Mouse (Mus musculus) left cerebral cortex, adult 2 months (tissue): ENCODE measurements around the gene Wdr19. TPM values are rescaled to one million over a fixed set of nuclear protein-coding genes. Genes with fewer than 3 reads are reported as not detected.

ENCODE experiments used
- DNase-seq, 2 experiments: peaks; one replicate each; pipeline ENCODE4 v3.0.0; 2021 to 2022; ENCODE audit warnings: low spot score in 2 of 2, mixed read lengths in 1 of 2; ENCODE audit errors: extremely low spot score in 1 of 2
- H3K27ac ChIP-seq: fragments of 200-600 bp; 2 replicates; pipeline ENCODE4 v1.8.1; 2022
- H3K4me3 ChIP-seq: fragments of 200-600 bp; 2 replicates; pipeline ENCODE4 v1.8.1; 2022
- CTCF ChIP-seq: fragments of 200-600 bp; IDR thresholded peaks from 2 replicates; pipeline ENCODE4 v1.8.1; 2022; ENCODE audit warnings: antibody characterized with exemption, mild to moderate bottlenecking, moderate library complexity
- intact Hi-C: fragments of 180-260 bp; cut with DNase I; formaldehyde crosslinking; loops from one replicate; pipeline ENCODE4 v1.15.1; 2025
- long read RNA-seq, 2 experiments: library from polyadenylated mRNA; stranded (forward); transcript quantifications; one replicate each; pipeline ENCODE4 v2.0.0; 2021; ENCODE audit warnings: borderline mapping rate in 2 of 2
- total RNA-seq, 2 experiments: library from RNA; stranded (reverse); gene quantifications; 2 replicates each; pipeline ENCODE4 v1.2.3; 2021

The Wdr19 gene
- total RNA-seq, result 10 to 100 TPM; 20.1 to 21.5 TPM
- long read RNA-seq, experiment 1, full-length matches to known transcripts, result 10 of 24 reads
- long read RNA-seq, experiment 1, partial matches to known transcripts, result 6 of 24 reads
- long read RNA-seq, experiment 1, other reads (novel, unspliced or antisense), result 8 of 24 reads
- long read RNA-seq, experiment 2, full-length matches to known transcripts, result 6 of 10 reads
- long read RNA-seq, experiment 2, partial matches to known transcripts, result 1 of 10 reads
- long read RNA-seq, experiment 2, other reads (novel, unspliced or antisense), result 3 of 10 reads

DNA sequence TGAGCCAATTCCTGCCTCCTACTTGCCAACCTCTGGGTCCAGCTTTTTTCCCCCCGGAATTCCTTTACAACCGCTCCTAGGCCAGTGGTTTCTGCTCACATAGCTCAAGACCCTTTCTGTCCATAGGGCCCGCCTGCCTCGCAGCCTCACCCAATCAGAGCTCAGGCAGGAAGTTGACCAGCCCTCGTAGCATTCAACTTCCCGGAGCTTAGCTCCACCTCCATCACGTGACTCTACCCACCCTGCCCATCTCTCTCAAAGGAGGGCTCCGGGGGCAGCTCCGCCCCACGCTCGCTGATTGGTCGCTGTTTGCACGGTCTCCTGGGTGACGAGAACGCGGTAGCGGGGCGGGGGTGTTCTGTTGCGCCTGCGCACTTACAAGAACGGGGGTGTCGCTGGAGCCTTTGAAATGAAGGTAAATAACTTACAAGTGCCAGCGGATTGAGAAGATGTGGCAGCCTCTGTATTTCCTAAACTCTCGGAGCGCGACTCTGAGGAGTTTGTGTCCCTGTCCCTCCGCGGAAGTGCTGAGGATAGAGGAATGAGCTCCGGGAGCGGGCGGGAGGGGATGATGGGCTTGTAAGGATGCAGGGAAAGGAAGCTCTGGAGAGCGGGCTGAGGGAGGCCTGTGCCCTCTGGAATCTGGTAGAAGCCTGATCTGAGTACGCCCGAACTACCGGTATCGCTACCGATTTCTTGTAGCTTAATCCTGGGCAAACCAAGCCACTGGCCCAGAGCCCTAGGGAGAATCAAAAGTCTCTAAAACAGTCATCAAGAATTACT, at the start of gene Wdr19:
TSS of gene Wdr19 (plus strand) at position 351 of the 783 bp plus-strand sequence.
- peak; percentile 96 to 99 for DNase-seq
- peak within 1 kb of the TSS; percentile 93 for H3K27ac ChIP-seq
- H3K4me3 ChIP-seq, result peak within 1 kb of the TSS; percentile 59
- no peak for TF ChIP-seq CTCF
- intact Hi-C loops, result loop anchor here (2.0 kb wide), 1 partner anchor 25 kb away; no protein-coding TSS in a partner anchor

DNA sequence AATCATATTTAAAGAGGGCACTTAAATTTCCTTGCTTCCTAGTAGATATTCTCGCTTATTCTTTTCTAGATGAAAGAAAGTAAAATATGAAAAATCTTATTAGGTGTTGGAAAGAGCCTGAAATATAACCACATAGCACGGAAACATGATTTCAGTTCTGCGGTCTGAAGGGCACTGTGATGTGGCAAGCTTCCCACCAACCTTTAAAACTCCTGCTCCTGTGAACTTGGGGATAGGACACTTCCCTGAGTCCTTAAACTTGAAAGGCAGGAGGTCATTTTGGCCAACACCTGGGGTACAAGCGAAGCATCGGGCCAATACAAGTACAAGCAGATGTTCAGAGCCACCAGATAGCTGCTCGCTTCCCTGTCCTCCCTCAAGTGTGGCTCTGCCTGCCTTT, 49.8 kb upstream of the Wdr19 start:
- TF ChIP-seq CTCF, result no peak
- DNase-seq, result no peak
- no peak overlapping the region for H3K27ac ChIP-seq
- intact Hi-C loops, result no loop called here
- H3K4me3 ChIP-seq, result no peak overlapping the region

DNA sequence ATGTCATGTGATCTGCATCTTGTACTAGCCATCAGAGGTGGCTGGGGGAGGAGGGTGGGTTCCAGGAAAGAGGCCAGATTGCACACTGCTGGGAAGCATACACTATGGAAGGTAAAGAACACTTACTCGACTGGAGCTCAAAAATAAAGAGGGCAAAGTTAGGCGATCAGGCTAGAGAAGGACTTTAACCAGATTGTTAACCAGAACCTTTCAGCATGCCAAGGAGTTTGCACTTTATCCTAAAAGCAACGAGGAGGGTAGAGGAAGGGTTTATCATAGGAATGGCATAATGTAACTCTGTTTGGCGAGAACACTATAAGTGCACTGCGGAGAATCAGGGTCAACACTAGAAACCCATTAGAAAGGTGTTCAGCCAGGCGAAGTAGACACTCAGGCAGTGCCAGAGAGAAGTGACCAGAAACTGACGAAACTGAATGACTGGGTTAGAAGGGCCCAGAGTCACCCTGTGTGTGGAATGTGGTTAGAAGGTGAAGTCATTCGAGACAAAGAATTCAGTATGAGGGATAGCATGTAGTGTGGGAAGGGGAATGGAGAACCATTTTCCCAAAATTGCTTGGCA, 49.0 kb upstream of the Wdr19 start:
- H3K4me3 ChIP-seq, result no peak overlapping the region

DNA sequence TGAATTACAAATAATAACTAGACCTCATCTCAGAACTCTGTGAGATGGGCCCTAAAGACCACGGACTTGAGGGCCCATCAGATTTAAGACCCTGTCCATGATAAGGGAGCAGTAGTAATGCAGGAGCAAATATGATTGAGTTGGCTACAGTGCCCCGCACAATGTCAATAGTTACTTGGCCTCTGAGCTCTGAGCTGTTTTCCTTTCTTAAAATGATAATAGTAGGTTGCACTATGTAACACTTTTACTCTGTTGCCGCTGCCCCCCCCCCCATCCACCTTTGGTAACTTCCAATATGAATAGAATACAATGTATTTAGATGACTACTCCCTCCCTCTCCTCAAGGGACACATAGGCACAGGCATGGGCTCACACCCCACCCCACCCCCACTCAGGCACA, 48.2 kb upstream of the Wdr19 start:
- TF ChIP-seq CTCF, result no peak
- no peak overlapping the region for H3K27ac ChIP-seq
- DNase-seq, result no peak
- intact Hi-C loops, result no loop called here
- H3K4me3 ChIP-seq, result no peak overlapping the region

More for the DNA sequence above, 49.0 kb upstream of the Wdr19 start:
- intact Hi-C loops, result no loop called here
- no peak overlapping the region for H3K27ac ChIP-seq
- TF ChIP-seq CTCF, result no peak
- DNase-seq, result no peak

DNA sequence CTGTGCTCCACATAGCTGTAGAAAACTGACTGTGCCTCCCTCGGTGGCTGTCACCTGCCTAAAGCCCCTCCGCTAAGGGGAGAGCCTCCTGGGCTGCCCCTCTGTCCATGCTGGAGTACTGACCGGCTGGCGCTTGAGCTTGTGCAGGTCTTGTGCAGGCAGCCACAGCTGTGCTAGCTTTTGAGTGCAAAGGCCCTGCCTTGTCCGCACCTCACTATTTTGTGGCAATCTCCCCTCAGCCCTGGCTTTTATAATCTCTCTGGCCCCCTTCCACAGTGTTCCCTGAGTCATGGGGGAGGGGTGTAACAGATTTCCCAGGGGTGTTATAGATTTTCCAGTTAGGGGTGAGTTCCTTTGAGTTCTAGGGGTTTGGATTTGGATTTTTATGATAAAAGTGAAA, 47.7 kb upstream of the Wdr19 start:
- intact Hi-C loops, result no loop called here
- no peak overlapping the region for H3K4me3 ChIP-seq
- no peak for DNase-seq
- TF ChIP-seq CTCF, result no peak
- no peak overlapping the region for H3K27ac ChIP-seq

DNA sequence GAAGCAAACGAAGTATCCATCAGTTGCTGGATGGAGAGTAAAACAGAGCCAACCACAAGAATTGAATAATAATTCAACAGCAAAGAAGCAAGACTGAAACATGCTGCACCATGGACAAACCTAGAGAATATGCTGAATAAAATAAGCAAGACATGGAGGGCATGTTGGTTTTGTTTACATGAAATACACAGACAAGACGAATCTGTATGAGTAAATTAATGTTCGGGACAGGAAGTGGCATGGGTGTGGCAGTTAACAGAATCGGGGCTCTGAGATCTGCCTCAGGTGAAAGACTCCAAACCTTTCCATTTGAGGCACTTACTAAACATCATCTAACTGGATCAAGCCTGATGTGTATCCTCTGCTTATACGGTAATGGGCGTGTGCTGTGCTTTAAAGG, 45.2 kb upstream of the Wdr19 start:
- DNase-seq, result no peak
- intact Hi-C loops, result no loop called here
- TF ChIP-seq CTCF, result no peak
- Histone ChIP-seq H3K4me3 (no peak overlapping the region), H3K27ac (no peak overlapping the region)

DNA sequence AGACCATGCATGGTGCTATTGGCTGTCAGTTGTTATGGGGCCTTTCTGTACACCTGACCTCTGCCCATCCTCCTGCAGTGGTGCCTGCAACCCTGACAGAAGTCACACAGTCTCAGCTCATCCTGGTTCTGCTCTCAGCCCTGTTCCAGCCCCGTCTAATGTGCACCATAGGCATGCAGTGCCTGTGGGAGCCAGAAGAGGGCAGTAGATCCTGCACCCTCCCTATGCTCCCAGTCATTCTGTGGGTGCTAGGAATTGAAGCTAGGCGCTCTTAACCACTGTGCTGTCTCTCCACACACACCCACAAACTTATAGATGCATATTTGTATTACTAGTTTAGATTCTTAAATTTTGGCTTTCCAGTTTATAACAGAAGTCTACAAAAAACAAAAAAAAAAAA, 42.6 kb upstream of the Wdr19 start:
- Histone ChIP-seq H3K4me3 (no peak overlapping the region), H3K27ac (no peak overlapping the region)
- TF ChIP-seq CTCF, result peak; percentile 50
- intact Hi-C loops, result no loop called here
- DNase-seq, result no peak

DNA sequence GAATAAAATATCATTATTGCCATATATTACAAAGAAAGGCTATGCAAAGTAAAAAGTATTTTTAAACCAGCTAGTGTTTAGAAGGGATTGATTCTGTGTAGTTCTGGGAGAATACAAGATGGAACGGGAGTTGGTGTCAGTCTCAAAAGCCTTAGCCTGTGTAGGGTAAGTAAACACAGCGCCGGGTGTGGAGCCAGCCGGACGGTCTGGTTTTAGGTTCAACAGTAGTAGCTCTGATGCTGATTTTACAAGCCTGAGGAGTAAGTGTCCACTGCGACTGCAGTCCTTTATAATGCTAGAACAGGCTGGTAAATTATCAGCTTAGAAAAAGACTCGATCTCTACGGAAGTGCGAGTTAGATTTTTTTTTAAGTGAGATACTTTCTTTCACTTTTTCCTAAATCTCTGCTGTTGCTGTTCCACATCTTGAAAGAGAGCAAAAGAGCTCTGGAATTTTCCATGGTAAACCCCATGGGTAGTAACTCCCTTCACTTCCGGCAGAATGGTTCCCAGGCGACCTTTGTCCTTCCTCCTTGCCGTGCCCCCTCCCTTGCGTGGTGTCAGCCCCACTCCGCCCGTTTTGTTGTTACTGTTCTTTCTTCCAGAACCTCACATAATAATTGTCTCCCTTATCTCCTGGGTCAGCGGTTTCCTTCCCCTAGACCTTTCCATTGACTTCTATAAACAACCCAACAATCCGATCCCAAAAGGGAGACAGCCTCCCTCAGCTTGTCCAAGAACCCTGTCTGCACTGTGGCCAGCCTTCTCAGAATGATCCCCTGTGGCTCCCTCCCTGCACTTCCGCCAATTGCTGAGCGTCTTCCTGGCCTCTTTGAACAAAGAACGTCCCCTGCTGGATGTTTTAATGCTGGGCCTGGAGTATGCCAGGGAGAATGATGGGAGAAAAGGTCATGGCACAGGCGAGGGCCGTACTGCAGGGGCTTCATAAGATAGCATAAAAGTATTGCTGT, 41.8 kb upstream of the Wdr19 start:
- intact Hi-C loops, result no loop called here

DNA sequence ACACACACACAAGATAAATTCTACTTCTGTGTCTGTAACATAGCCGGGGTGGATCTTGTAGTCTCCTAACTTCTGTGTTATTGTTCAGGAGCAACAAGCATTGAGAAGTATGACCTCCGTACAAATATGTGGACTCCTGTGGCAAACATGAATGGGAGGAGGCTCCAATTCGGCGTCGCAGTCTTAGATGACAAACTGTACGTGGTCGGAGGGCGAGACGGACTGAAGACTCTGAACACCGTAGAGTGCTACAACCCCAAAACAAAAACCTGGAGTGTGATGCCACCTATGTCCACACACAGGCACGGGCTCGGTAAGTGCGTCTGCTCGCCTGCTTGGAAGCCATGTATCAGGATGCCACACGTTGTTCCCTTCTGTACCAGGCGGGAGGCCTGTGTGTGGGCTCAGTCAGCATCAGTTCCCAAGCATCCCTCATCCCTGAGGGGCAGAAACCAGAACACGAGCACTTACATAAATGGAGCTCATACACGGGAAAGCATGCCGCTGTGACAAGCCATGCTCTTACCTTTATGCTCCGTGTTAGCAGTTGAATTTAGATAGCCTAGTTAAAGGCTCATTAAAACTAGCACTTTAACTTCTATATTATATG, 40.7 kb upstream of the Wdr19 start:
- TF ChIP-seq CTCF, result no peak
- no peak for DNase-seq
- intact Hi-C loops, result no loop called here
- H3K27ac ChIP-seq, result no peak overlapping the region
- no peak overlapping the region for H3K4me3 ChIP-seq

More for the DNA sequence above, 41.8 kb upstream of the Wdr19 start:
- H3K27ac ChIP-seq, result peak overlapping the region; percentile 69
- peak; percentile 42 for TF ChIP-seq CTCF
- no peak for DNase-seq
- H3K4me3 ChIP-seq, result no peak overlapping the region

DNA sequence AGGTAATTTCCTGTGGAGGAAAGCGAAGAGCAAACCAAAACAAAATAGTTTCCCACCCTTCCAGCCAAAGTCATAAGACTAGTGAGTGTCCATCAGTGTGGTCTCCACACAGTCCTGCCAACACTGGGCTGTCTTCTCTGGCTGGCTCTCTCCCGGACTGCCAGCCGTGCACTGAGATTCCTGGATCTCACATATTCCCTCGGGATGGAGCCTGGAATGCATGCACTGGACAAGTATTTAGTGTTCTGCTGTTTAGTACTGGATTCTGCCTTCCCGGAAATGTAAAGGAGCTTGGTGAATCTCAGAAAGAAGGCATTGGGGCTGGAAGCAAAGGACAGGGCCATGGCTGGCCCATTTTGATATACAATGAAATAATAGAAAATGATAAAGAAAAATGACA, 36.5 kb upstream of the Wdr19 start:
- TF ChIP-seq CTCF, result no peak
- no peak for DNase-seq
- Histone ChIP-seq H3K4me3 (no peak overlapping the region), H3K27ac (no peak overlapping the region)
- intact Hi-C loops, result no loop called here

DNA sequence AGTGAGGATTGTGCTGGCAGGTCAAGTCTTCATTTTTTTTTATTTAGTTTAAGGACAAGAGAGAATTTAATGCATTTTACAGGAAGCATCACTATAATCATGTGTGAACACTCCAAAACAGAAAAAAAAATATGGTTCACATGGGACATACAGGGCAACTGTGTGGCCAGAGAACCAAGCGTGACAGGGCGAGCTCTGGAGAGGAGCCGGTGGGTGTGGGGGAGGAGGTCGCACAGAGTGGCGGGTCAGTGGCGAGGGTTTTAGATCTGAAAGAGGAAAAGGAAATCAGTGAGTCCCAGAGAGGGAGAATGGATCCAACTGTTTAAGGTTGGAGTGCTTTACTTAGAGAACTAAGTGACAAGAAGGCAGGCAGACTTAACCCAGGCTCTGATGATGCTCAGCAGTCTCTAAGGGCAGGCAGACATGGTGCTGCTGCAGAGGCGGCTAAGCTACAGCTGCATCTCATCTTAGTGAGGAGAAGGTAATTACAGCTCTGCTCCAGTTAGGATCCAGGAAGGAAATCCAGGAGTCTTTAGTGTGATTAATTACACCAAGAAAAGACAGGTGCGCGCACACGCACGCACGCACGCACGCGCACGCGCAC, 35.9 kb upstream of the Wdr19 start:
- intact Hi-C loops, result no loop called here
- no peak for DNase-seq
- H3K4me3 ChIP-seq, result no peak overlapping the region
- TF ChIP-seq CTCF, result no peak
- no peak overlapping the region for H3K27ac ChIP-seq
